Mouse (Mus musculus) cerebellum, adult 2 months (tissue): ENCODE results near the gene Ctsm.

ENCODE experiments used
- CTCF ChIP-seq: fragments of 200-500 bp; IDR thresholded peaks from 2 replicates; pipeline ENCODE4 v1.5.1; 2011; ENCODE audit warnings: low read depth, mild to moderate bottlenecking, control low read depth, low read length, moderate library complexity, borderline replicate concordance; ENCODE audit not compliant: insufficient read depth
- POLR2A ChIP-seq: fragments of 200-500 bp; IDR thresholded peaks from 2 replicates; pipeline ENCODE4 v1.6.1; 2011; ENCODE audit warnings: low read length, control low read depth, borderline replicate concordance; ENCODE audit not compliant: insufficient read depth

DNA sequence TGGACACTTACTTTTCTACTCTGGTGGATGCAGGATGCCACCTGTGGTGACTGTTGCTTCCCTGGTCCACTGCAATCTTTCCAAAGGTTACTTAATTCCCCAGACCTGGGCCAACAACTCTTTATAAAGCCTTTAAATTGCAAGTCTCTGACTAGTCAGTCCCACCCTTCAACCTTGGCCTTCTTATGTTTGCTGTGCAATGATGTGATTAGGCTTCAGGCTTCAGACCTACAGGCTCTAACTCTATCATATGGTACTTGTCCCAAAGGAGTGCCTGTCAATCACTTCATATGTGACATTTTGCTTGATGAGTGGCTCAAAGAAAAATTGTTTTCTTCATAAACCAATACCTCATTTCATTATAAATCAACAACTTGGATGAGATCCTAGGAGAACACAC, 28.4 kb upstream of the Ctsm start, which contains the start of gene Cts3:
- no peak for TF ChIP-seq CTCF
- TF ChIP-seq POLR2A: no peak
